Mouse (Mus musculus) hindbrain, embryonic 11.5 days (tissue): ENCODE results near the gene Olfr365. TPM values are rescaled to one million over a fixed set of nuclear protein-coding genes. Genes with fewer than 3 reads are reported as not detected.

ENCODE experiments used
- ATAC-seq: fragments of 200-750 bp; cut with Nextera tagmentation; 2 replicates; pipeline ENCODE4 v1.8.0; 2017; ENCODE audit warnings: mild to moderate bottlenecking, moderate TSS enrichment, moderate library complexity; ENCODE audit not compliant: low FRiP score
- DNase-seq: peaks from one replicate; pipeline ENCODE4 v3.0.0-alpha.2; 2015; ENCODE audit warnings: low spot score
- H3K27ac ChIP-seq: fragments of 300-500 bp; sonication (generic); 2 replicates; pipeline ENCODE4 v1.5.1; 2014; ENCODE audit warnings: mild to moderate bottlenecking, low read depth, low read length
- H3K27me3 ChIP-seq: fragments of 300-500 bp; sonication (generic); 2 replicates; pipeline ENCODE4 v1.6.1; 2014; ENCODE audit warnings: mild to moderate bottlenecking, low read length, moderate library complexity, mixed read lengths; ENCODE audit not compliant: control insufficient read depth, insufficient read depth
- H3K36me3 ChIP-seq: fragments of 300-500 bp; sonication (generic); 2 replicates; pipeline ENCODE4 v1.6.1; 2014; ENCODE audit warnings: mild to moderate bottlenecking, low read length, moderate library complexity, mixed read lengths; ENCODE audit not compliant: control insufficient read depth, insufficient read depth
- H3K4me1 ChIP-seq: fragments of 300-500 bp; sonication (generic); replicated peaks from 2 replicates; pipeline ENCODE4 v1.6.1; 2014; ENCODE audit warnings: low read length, mixed read lengths; ENCODE audit not compliant: control insufficient read depth, insufficient read depth
- H3K4me2 ChIP-seq: fragments of 300-500 bp; sonication (generic); replicated peaks from 2 replicates; pipeline ENCODE4 v1.6.1; 2014; ENCODE audit warnings: mild to moderate bottlenecking, low read depth, low read length
- H3K4me3 ChIP-seq: fragments of 300-500 bp; sonication (generic); 2 replicates; pipeline ENCODE4 v1.5.1; 2014; ENCODE audit warnings: low read depth, low read length
- H3K9ac ChIP-seq: fragments of 300-500 bp; sonication (generic); 2 replicates; pipeline ENCODE4 v1.6.1; 2014; ENCODE audit warnings: low read depth, low read length
- H3K9me3 ChIP-seq: fragments of 300-500 bp; sonication (generic); 2 replicates; pipeline ENCODE4 v1.6.1; 2016; ENCODE audit warnings: low read length; ENCODE audit not compliant: control insufficient read depth
- WGBS: fragments of 180-500 bp; shearing (Covaris S2); extraction: QIAGEN DNeasy Blood & Tissue Kit; methylation state at CpG from one replicate; pipeline ENCODE4 v1.1.7; 2014; 5-methylcytosine and 5-hydroxymethylcytosine counted together
- polyA plus RNA-seq: library from polyadenylated mRNA; unstranded; fragments of >200 nt; fragmentation: Nextera tagmentation; extraction: Ambion mirVana; gene quantifications from 2 replicates; pipeline ENCODE4 v1.2.1, GENCODE M21; 2014

Gene Olfr365
- polyA plus RNA-seq: not detected in 2 replicates

DNA sequence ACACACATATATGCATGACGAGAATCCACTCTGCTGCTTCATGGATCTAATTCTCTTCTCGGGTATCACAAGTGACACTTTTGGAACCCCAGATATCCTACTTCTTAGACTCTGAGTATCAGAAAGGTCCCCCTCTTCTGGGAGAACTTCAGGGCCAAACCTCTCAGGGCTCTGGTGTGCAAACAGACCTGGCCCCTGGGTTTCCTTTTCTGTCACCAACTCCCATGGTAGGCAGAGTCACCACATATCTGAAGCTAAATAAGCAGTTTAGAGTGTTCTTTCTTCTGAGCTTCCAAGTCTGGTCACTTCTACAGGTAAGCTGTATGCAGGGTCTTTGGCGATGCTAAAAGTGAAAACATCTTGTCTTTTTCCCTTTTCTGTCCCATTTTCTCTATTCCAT is at the start of gene Olfr365:
Gene Olfr365 (plus strand): TSS at position 301 of the 400 bp plus-strand sequence.
- Histone ChIP-seq H3K9me3 (no peaks in the 10 kb centered on the region), H3K4me1 (no peaks in the 10 kb centered on the region), H3K27ac (no peak within 1 kb of the TSS), H3K9ac (no peak within 1 kb of the TSS), H3K36me3 (no peaks in the 10 kb centered on the region), H3K4me3 (no peak within 1 kb of the TSS), H3K27me3 (no peaks in the 10 kb centered on the region), H3K4me2 (no peak within 1 kb of the TSS)
- no peak for ATAC-seq
- WGBS: 71% methylated on average over 3 of the region's 3 CpGs
- DNase-seq: no peak

DNA sequence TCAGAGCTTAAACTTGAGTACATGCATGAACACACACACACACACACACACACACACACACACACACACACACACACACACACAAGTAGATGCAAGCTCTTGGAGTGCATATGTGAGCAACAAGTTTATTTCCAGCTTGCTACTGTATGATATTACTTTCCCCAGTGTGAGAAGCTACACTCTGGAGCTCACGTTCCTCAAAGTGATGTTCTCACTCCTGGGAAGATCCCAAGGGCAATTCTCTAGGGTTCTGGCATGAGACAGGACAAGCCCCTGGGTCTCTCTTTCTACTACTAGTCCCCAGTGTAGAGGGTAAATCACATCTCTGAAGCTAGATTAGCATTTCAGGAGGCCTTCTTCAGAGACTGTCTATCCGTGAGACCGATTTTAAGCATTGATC is 49.0 kb upstream of the Olfr365 start, which contains the start of gene Olfr364-ps1:
Gene Olfr364-ps1 (plus strand): TSS at position 301 of the 400 bp plus-strand sequence.
- H3K9ac ChIP-seq: no peak within 1 kb of the TSS
- H3K36me3 ChIP-seq: no peaks in the 10 kb centered on the region
- H3K4me2 ChIP-seq: no peak within 1 kb of the TSS
- H3K27ac ChIP-seq: no peak within 1 kb of the TSS
- H3K4me1 ChIP-seq: no peaks in the 10 kb centered on the region
- WGBS: 87% methylated on average over 3 of the region's 3 CpGs
- H3K4me3 ChIP-seq: no peak within 1 kb of the TSS
- H3K9me3 ChIP-seq: no peaks in the 10 kb centered on the region; the same call in 1 of the 2 replicates
- ATAC-seq: no peak
- H3K27me3 ChIP-seq: no peaks in the 10 kb centered on the region
- no peak for DNase-seq

GRCm38 (mm10) chr2:37211274-37211673 is 23.3 kb downstream of the Olfr365 start, which contains the start of gene Olfr366:
Olfr366 (plus strand) TSS chr2:37211574.
- no peak within 1 kb of the TSS for H3K4me3 ChIP-seq
- no peak for ATAC-seq

More at GRCm38 (mm10) chr2:37211274-37211673, 23.3 kb downstream of the Olfr365 start, which contains the start of gene Olfr366:
- Histone ChIP-seq H3K36me3 (no peaks in the 10 kb centered on the region), H3K4me2 (no peak within 1 kb of the TSS), H3K27me3 (no peaks in the 10 kb centered on the region), H3K27ac (no peak within 1 kb of the TSS), H3K9me3 (no peaks in the 10 kb centered on the region; the same call in 1 of the 2 replicates), H3K9ac (no peak within 1 kb of the TSS), H3K4me1 (no peaks in the 10 kb centered on the region)
- no peak for DNase-seq

Other genes starting within 250 kb of the Olfr365 start
- not detected in 2 replicates for gene Olfr357, start 194.4 kb upstream of the Olfr365 start, polyA plus RNA-seq
- not detected in 2 replicates for gene Olfr358, start 178.9 kb upstream of the Olfr365 start, polyA plus RNA-seq
- not detected in 2 replicates for gene Olfr360, start 122.5 kb upstream of the Olfr365 start, polyA plus RNA-seq
- gene Olfr361, start 98.9 kb upstream of the Olfr365 start, polyA plus RNA-seq: not detected in 2 replicates
- gene Olfr362, start 70.3 kb upstream of the Olfr365 start, polyA plus RNA-seq: not detected in 2 replicates
- gene Olfr364-ps1, start 48.9 kb upstream of the Olfr365 start, polyA plus RNA-seq: not detected in 2 replicates
- not detected in 2 replicates for gene Olfr366, start 23.4 kb downstream of the Olfr365 start, polyA plus RNA-seq
- gene Olfr368, start 138.3 kb downstream of the Olfr365 start, polyA plus RNA-seq: not detected in 2 replicates
- 76.5 and 83.5 TPM in 2 replicates for gene Pdcl, start 171.1 kb downstream of the Olfr365 start, polyA plus RNA-seq
- 22.7 and 33.4 TPM in 2 replicates for gene Rc3h2, start 234.7 kb downstream of the Olfr365 start, polyA plus RNA-seq